Mouse (Mus musculus): ENCODE measurements at regions not wholly inside any gene's neighbourhood (a gene's known extent, or its start where the extent isn't known, plus 50 kb on each side); places are given as distances from the start of the nearest gene placed in this dataset.
A peak's percentile ranks its signal among the peaks of the same experiment; 100 is the strongest.

DNA sequence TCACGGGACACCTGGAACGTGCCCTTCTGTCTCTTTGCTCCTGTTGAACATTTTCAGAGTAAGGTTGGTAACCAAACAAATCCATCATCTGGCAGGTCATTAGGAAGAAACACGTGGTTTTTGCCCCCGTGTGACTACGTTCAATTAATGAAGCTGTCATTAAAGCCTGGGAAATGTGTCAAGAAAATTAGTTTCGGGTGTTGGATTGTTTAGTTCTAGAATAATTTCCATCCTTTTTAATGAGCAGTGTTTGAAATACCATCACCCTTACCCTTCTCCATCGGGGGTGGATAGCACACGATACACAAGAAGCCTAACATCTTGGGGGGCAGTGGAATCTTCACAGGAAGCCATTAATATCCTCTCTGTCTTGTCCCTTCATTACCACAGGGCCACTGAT, 107.7 kb downstream of the Far1 start:
- no peak for DNase-seq (ENCODE audit: low spot score in 2 of 2)

- DNase-seq (ENCODE audit: low spot score in 2 of 2): no peak
Observed at GRCm38 (mm10) chr7:113621898-113622510, 108.4 kb downstream of the Far1 start.

DNA sequence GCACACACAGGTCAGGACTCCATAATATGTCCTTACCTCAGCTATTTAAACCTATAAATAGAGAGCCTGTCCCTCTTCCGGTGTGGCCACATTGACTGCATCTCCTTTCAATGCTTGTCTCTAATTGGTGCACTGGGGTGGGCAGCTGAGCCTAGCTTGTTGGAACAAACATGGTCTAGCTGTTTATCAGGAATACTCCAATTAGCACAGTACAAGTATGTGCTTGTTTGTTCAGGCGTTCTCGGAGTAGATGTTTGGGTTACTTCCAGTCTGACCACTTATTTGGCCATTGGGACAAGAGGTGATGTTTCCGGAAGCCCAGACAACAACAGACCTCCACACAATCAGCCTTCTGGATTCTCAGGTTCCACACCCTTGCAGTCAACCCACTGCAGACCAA, 109.7 kb downstream of the Far1 start:
- DNase-seq (ENCODE audit: low spot score in 2 of 2): no peak

GRCm38 (mm10) chr7:113623962-113624361, 110.3 kb downstream of the Far1 start:
- DNase-seq (ENCODE audit: low spot score in 2 of 2): no peak

- no peak for DNase-seq (ENCODE audit: low spot score in 2 of 2)
Observed at GRCm38 (mm10) chr7:113626734-113627133, 113.1 kb downstream of the Far1 start.

GRCm38 (mm10) chr7:113637011-113637600, 123.5 kb downstream of the Far1 start:
- no peak for DNase-seq (ENCODE audit: low spot score in 2 of 2)

DNA sequence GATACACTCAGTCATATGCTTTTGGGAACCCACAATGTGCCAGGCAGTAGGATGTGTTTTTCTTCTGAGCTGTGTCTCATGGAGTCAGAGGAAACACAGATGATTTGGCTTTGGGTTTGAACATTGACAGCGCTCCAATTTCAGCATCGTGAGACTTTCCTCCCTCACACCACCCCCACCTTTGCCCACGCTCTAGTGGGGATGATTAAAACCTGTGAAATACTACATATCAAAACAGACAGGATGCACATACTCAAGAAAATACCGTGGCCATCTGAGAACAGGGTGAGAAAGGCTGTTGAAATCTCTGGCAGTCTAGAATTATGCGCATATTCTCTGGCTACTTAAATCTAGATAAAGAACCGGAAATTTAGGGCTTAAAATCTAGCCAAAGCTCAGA, 124.5 kb downstream of the Far1 start:
- DNase-seq (ENCODE audit: low spot score in 2 of 2): no peak

DNA sequence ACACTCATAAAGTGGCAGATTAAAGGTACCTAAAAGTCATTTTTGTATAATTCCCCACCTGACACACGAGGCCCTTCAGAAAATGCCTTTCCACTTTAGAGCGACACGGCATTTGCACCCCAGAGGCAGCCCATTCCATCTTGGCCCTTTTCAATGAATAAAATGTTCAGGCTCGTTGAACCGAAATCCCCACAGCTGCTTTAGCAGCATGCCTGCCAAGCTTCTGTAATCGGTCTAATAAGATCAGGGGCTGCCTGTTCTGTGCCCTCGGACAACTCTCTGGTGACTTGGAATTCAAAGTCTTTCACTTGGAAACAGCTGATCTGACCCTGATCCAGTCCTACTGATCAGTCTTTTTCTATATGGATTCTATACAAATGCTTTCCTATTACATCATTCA, 123.3 kb upstream of the Spon1 start:
- no peak for DNase-seq (ENCODE audit: low spot score in 2 of 2)

- no peak for DNase-seq (ENCODE audit: low spot score in 2 of 2)
Observed at GRCm38 (mm10) chr7:113650631-113651030, 115.2 kb upstream of the Spon1 start.

DNA sequence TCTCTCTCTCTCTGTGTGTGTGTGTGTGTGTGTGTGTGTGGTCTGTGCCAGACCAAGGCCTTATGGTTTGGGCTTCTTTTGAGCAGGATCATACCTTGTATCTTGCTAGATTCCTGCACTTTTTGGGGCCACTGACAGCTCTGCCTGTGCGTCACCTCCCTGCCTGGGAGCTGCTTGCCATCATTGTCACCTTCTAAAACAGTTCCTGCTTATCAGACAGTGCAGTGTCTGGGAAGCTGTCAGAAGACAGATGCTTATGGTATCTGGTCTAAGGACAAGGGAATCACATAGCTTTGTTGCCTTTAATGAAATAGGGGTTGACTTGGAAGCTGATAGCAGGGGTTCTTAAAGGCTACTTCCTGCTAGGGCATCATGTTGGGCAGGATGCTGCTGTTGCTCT, 114.1 kb upstream of the Spon1 start:
- no peak for DNase-seq (ENCODE audit: low spot score in 2 of 2)

DNA sequence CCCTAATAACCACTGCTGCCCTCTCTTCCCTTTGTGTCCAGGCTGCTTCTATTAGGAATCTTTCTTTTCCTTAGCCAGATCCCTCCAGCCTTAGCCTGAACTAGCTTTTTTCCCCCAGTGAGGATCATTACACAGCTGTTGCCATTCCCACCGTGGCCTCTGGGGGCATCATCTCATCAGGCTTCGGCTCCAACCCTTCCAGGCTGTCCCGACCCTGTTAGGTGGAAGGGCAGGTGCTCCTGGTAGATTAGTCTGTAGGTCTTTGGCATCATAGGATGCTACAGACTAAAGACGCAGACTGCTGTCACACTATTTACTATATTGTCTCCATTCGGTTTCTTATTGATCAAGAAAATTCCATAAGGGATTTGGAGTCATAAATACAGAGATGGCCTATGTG, 112.7 kb upstream of the Spon1 start:
- DNase-seq (ENCODE audit: low spot score in 2 of 2): peak; percentile 5 to 12

DNA sequence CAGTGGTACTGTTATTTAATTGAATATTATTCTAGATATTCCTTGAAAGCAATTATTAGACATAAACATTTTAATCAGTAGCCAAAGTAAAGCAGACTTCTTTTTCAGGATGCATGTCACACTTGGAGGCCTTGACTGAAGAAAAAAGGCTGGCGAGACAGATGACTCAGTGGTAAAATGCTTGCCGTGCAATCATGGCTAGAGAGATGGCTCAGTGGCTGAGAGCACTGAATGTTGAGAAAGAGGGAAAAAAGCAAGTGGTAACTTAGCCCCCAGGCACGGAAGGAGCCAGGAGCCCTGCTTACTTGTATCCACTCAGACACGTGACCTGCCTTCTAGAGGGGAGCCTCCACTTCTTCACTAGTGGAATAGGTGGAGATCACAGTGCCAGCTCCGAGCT, 110.5 kb upstream of the Spon1 start:
- DNase-seq (ENCODE audit: low spot score in 2 of 2): no peak

DNA sequence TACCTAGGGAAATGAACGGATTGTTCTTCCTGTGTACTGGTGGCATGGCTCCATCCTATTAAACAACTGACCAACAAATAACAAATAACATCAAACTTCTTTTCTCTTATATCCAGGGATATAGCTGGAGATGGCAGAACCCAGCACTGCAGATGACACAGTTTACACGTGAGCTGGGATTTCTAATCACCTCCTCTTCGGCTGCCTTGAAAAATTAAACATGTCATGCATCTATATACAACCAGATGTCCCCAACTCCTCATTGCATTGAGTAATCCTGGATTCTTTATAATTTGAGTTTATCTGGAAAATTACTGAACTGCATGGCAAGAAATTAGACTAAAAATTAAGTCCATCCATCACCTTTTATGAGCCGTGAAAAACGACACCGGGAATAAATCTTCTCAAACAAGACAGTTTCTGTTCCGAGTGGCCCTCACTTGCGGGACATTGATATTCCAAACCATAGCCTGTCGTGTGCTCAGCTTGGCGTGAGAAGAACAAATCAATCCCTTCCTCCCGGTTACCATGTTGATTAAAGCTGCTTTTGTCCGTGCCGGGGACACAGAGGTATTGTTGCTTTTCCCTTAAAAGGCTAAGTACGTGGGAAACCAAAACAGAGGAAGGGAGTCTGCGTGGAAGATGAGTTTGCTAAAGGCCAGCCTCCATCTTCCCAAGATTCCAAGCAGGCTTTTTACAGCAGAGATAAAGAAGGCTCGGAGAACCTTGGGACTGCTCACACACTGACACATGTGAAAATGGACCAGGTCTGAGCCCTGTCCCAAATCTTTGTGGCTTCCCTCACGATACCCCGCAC, 92.8 kb upstream of the Spon1 start:
- DNase-seq (ENCODE audit: low spot score in 2 of 2): no peak

- no peak for DNase-seq (ENCODE audit: low spot score in 2 of 2)
Observed at GRCm38 (mm10) chr7:113673596-113673956, 92.2 kb upstream of the Spon1 start.

GRCm38 (mm10) chr7:113682271-113682670, 83.5 kb upstream of the Spon1 start:
- no peak for DNase-seq (ENCODE audit: low spot score in 2 of 2)

- DNase-seq (ENCODE audit: low spot score in 2 of 2): no peak
Observed at GRCm38 (mm10) chr7:113685349-113685748, 80.4 kb upstream of the Spon1 start.

DNA sequence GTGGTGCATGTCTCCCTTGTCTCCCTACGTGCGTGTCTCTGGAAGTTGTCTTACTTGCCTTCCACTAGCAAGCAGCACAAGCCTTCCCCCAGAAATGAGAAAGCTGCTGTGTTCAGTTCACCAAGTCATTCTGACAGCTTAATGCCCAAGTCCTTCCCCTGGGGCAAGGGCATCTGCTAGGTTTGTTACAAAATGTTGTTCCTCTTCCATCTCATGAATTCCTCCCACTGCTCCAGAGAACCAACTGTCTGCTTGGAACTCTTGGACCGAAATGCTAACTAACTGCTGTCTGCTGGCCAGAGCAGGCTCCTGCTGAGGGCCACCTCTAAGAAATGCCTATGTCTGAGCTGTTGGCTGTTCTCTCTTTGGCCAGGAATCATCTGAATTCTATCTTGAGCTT, 79.3 kb upstream of the Spon1 start:
- no peak for DNase-seq (ENCODE audit: low spot score in 2 of 2)

- no peak for DNase-seq (ENCODE audit: low spot score in 2 of 2)
Observed at GRCm38 (mm10) chr7:113687566-113687965, 78.2 kb upstream of the Spon1 start.

GRCm38 (mm10) chr7:113688231-113688669, 77.5 kb upstream of the Spon1 start:
- DNase-seq (ENCODE audit: low spot score in 2 of 2): no peak

DNA sequence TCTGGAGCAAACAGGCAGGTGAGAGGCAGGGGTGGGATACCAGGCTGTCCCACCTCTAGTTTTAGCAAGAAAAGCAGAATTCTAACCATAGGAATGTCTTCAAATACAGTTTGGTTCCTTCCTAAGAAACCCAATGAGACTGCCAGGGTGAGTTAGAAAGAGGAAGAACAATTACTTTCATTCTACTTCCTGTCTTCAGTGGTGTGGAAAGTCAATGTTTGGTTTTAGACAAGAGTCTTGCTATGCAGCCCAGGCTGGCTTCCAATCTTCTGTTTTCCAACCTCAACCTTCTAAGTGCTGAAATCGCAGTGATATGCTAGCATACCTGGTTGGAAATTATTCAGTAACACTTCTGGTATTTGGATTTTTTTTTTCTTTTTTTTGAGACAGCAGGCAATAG, 77.1 kb upstream of the Spon1 start:
- DNase-seq (ENCODE audit: low spot score in 2 of 2): no peak

- DNase-seq (ENCODE audit: low spot score in 2 of 2): no peak
Observed at GRCm38 (mm10) chr7:113689131-113689530, 76.7 kb upstream of the Spon1 start.

- DNase-seq (ENCODE audit: low spot score in 2 of 2): no peak
Observed at GRCm38 (mm10) chr7:113691756-113692155, 74.0 kb upstream of the Spon1 start.

- no peak for DNase-seq (ENCODE audit: low spot score in 2 of 2)
Observed at GRCm38 (mm10) chr7:113693526-113693925, 72.3 kb upstream of the Spon1 start.
